Mouse (Mus musculus): ENCODE data around the gene Alox8. TPM values are rescaled to one million over a fixed set of nuclear protein-coding genes. Genes with fewer than 3 reads are reported as not detected.

The Alox8 gene
- polyA plus RNA-seq, 1 experiment from 2014 or later = 0.06 TPM

Other genes with a start within 250 kb of the Alox8 start
- gene Arhgef15, start 240.4 kb downstream of the Alox8 start, polyA plus RNA-seq (2016; fragmentation: Nextera tagmentation; extraction: Ambion mirVana) = 6.4 and 6.6 TPM in 2 replicates
- gene Slc25a35, start 229.7 kb downstream of the Alox8 start, polyA plus RNA-seq (2016; fragmentation: Nextera tagmentation; extraction: Ambion mirVana) = 2.0 and 2.1 TPM in 2 replicates
- 68.4 and 84.6 TPM in 2 replicates for gene Rangrf, start 222.7 kb downstream of the Alox8 start, polyA plus RNA-seq (2016; fragmentation: Nextera tagmentation; extraction: Ambion mirVana)
- gene Pfas, start 189.4 kb downstream of the Alox8 start, polyA plus RNA-seq (2016; fragmentation: Nextera tagmentation; extraction: Ambion mirVana) = 57.8 and 59.2 TPM in 2 replicates
- gene Ctc1, start 181.9 kb downstream of the Alox8 start, polyA plus RNA-seq (2016; fragmentation: Nextera tagmentation; extraction: Ambion mirVana) = 82.4 and 85.6 TPM in 2 replicates
- 218 and 239 TPM in 2 replicates for gene Aurkb, start 152.2 kb downstream of the Alox8 start, polyA plus RNA-seq (2016; fragmentation: Nextera tagmentation; extraction: Ambion mirVana)
- gene Borcs6, start 138.1 kb downstream of the Alox8 start, polyA plus RNA-seq (2016; fragmentation: Nextera tagmentation; extraction: Ambion mirVana) = 6.9 and 8.7 TPM in 2 replicates
- 63.4 and 64.8 TPM in 2 replicates for gene Tmem107, start 127.0 kb downstream of the Alox8 start, polyA plus RNA-seq (2016; fragmentation: Nextera tagmentation; extraction: Ambion mirVana)
- gene Vamp2, start 109.4 kb downstream of the Alox8 start, polyA plus RNA-seq (2016; fragmentation: Nextera tagmentation; extraction: Ambion mirVana) = 63.1 and 90.1 TPM in 2 replicates
- gene Per1, start 102.6 kb downstream of the Alox8 start, polyA plus RNA-seq (2016; fragmentation: Nextera tagmentation; extraction: Ambion mirVana) = 6.8 and 7.6 TPM in 2 replicates
- 0.07 and 0.09 TPM in 2 replicates for gene Hes7, start 77.4 kb downstream of the Alox8 start, polyA plus RNA-seq (2016; fragmentation: Nextera tagmentation; extraction: Ambion mirVana)
- gene 9130213A22Rik, start 75.3 kb downstream of the Alox8 start, polyA plus RNA-seq (2016; fragmentation: Nextera tagmentation; extraction: Ambion mirVana) = 0.07 and 0.14 TPM in 2 replicates
- gene Aloxe3, start 71.9 kb downstream of the Alox8 start, polyA plus RNA-seq (2016; fragmentation: Nextera tagmentation; extraction: Ambion mirVana) = 0.17 and 0.25 TPM in 2 replicates
- not detected in 2 replicates for gene Alox12b, start 40.9 kb downstream of the Alox8 start, polyA plus RNA-seq (2016; fragmentation: Nextera tagmentation; extraction: Ambion mirVana)
- gene Gucy2e, start 39.2 kb upstream of the Alox8 start, polyA plus RNA-seq (2016; fragmentation: Nextera tagmentation; extraction: Ambion mirVana) = 0.06 and 0.20 TPM in 2 replicates
- gene Cntrob, start 125.9 kb upstream of the Alox8 start, polyA plus RNA-seq (2016; fragmentation: Nextera tagmentation; extraction: Ambion mirVana) = 39.9 TPM in 2 replicates
- 174 and 188 TPM in 2 replicates for gene Trappc1, start 126.1 kb upstream of the Alox8 start, polyA plus RNA-seq (2016; fragmentation: Nextera tagmentation; extraction: Ambion mirVana)
- 1.4 and 2.3 TPM in 2 replicates for gene Kcnab3, start 128.4 kb upstream of the Alox8 start, polyA plus RNA-seq (2016; fragmentation: Nextera tagmentation; extraction: Ambion mirVana)
- 18.1 and 24.6 TPM in 2 replicates for gene Rnf227, start 142.6 kb upstream of the Alox8 start, polyA plus RNA-seq (2016; fragmentation: Nextera tagmentation; extraction: Ambion mirVana)
- 41.7 and 50.6 TPM in 2 replicates for gene Chd3, start 171.6 kb upstream of the Alox8 start, polyA plus RNA-seq (2016; fragmentation: Nextera tagmentation; extraction: Ambion mirVana)
- gene Naa38, start 197.6 kb upstream of the Alox8 start, polyA plus RNA-seq (2016; fragmentation: Nextera tagmentation; extraction: Ambion mirVana) = 145 and 146 TPM in 2 replicates
- gene Cyb5d1, start 197.8 kb upstream of the Alox8 start, polyA plus RNA-seq (2016; fragmentation: Nextera tagmentation; extraction: Ambion mirVana) = 50.4 and 57.3 TPM in 2 replicates
- 16.9 and 21.4 TPM in 2 replicates for gene Tmem88, start 200.4 kb upstream of the Alox8 start, polyA plus RNA-seq (2016; fragmentation: Nextera tagmentation; extraction: Ambion mirVana)
- 31.8 and 37.1 TPM in 2 replicates for gene Kdm6b, start 215.8 kb upstream of the Alox8 start, polyA plus RNA-seq (2016; fragmentation: Nextera tagmentation; extraction: Ambion mirVana)